Mouse (Mus musculus): ENCODE results near the gene Gpr84. TPM values are rescaled to one million over a fixed set of nuclear protein-coding genes. Genes with fewer than 3 reads are reported as not detected.

Gpr84 gene
- polyA plus RNA-seq, 1 experiment: 0.05 TPM

DNA sequence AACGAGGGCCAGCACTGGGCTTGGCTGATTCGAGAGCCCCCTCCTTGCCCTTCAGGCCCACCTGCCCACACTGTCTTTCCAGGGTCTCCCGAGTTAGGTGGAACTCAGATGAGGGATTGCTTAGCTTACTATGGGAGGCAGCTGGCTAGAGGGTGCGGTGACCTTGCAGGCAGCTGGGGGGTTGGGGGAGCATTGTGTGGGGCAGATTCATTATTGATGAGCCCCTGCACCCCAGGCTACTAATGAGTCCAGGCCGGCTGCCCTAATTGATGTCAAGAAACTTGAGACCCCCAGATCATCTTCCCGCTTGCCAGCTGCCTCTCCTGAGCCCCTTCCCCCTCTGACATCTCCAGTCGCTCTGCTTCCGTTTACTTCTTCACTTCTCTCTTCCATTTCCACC lies 31.1 kb upstream of the Gpr84 start:
- no peaks in the 10 kb centered on the region for H3K27me3 ChIP-seq (ENCODE audit: control insufficient read depth, insufficient read depth, insufficient read length)
- H3K79me2 ChIP-seq (ENCODE audit: control insufficient read depth, insufficient read depth): no peaks in the 10 kb centered on the region
- peaks cover 32% of the 10 kb centered on the region for H3K36me3 ChIP-seq (ENCODE audit: control insufficient read depth, insufficient read depth)
- no peak overlapping the region for H3K4me3 ChIP-seq
- H3ac ChIP-seq (ENCODE audit: control insufficient read depth, insufficient read length): no peak overlapping the region
- TF ChIP-seq POLR2AphosphoS2 (IDR thresholded peaks at IDR 0.05; ENCODE audit: insufficient read length, low read depth): peak; percentile 16
- TF ChIP-seq SRF (IDR thresholded peaks at IDR 0.05; ENCODE audit: control insufficient read depth, insufficient read length, low read depth): no peak
- no peak overlapping the region for H3K4me2 ChIP-seq (ENCODE audit: low read depth)

DNA sequence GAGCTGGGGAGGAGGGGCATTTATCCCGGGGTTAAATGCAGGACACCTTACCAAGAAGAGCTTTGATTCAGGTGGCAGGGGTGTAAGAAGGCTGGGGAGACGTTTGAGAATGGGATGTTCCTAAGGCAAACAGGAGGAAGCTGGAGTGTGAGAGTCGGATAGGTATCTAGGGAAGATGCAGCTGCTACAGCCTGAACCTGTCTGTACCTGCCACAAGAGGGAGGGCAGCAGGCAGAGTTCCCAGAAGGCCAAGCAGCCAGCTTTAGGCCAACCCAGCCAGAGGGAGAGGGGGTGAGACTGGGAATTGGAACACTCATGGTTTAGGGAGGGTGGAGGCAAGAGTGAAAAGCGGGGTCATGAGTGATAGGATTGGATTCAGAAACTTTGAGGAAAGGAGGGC lies 30.4 kb upstream of the Gpr84 start:
- no peak for TF ChIP-seq TCF3 (IDR thresholded peaks at IDR 0.05; ENCODE audit: insufficient read length, low read depth)
- TF ChIP-seq MYOG (IDR thresholded peaks at IDR 0.05; ENCODE audit: control insufficient read depth in 1 of 3, insufficient read depth in 1 of 3, insufficient read length in 2 of 3, low read depth in 2 of 3): no peak
- TF ChIP-seq POLR2AphosphoS2 (IDR thresholded peaks at IDR 0.05; ENCODE audit: insufficient read length, low read depth): peak; percentile 24
- Histone ChIP-seq H3K27me3 (ENCODE audit: control insufficient read depth, insufficient read depth, insufficient read length) (no peaks in the 10 kb centered on the region), H3K4me3 (no peak overlapping the region)

DNA sequence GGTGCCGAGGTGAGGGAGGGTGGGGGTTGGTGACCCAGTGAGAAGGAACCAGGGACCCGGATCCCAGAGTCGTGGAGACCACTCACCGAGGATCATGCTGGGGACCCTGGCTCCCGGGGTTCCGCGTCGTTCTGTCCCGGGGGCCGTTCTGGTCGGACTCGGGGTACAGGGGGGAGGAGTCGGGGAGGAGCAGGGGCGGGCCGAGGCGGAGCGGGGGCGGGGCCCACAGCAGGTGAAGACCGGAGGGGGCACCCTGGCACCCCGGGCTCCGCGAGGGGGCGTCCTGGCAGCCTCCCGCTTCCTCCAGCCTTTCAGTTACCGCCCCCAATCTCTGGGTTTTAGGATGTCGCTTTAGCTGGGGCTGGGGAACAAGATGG lies 29.5 kb upstream of the Gpr84 start, which contains the start of gene Zfp385a:
Gene Zfp385a (minus strand): TSS at position 133 of the 377 bp plus-strand sequence.
- TF ChIP-seq MAX (IDR thresholded peaks at IDR 0.05; ENCODE audit: low read depth) (no peak), MYOG (IDR thresholded peaks at IDR 0.05; ENCODE audit: control insufficient read depth in 1 of 3, insufficient read depth in 1 of 3, insufficient read length in 2 of 3, low read depth in 2 of 3) (no peak), CEBPB (IDR thresholded peaks at IDR 0.05; ENCODE audit: insufficient read depth, poor library complexity, severe bottlenecking) (no peak), USF1 (IDR thresholded peaks at IDR 0.05; ENCODE audit: low read depth) (no peak), E2F4 (IDR thresholded peaks at IDR 0.05; ENCODE audit: insufficient read depth) (no peak), POLR2AphosphoS2 (IDR thresholded peaks at IDR 0.05; ENCODE audit: insufficient read length, low read depth) (no peak), TCF12 (IDR thresholded peaks at IDR 0.05; ENCODE audit: insufficient read depth, poor library complexity, severe bottlenecking) (no peak), POLR2A (IDR thresholded peaks at IDR 0.05; ENCODE audit: insufficient read length, low read depth) (no peak), REST (IDR thresholded peaks at IDR 0.05; ENCODE audit: insufficient read depth, insufficient read length) (no peak), TCF3 (IDR thresholded peaks at IDR 0.05; ENCODE audit: insufficient read length, low read depth) (no peak)
- Histone ChIP-seq H3K4me2 (ENCODE audit: low read depth) (no peak within 1 kb of the TSS), H3K36me3 (ENCODE audit: control insufficient read depth, insufficient read depth) (peaks cover 16% of the 10 kb centered on the region), H3K27me3 (ENCODE audit: control insufficient read depth, insufficient read depth, insufficient read length) (no peaks in the 10 kb centered on the region), H3K79me2 (ENCODE audit: control insufficient read depth, insufficient read depth) (no peaks in the 10 kb centered on the region), H3ac (ENCODE audit: control insufficient read depth, insufficient read length) (no peak within 1 kb of the TSS), H3K4me3 (no peak within 1 kb of the TSS)

More for the DNA sequence above, 30.4 kb upstream of the Gpr84 start:
- no peak overlapping the region for H3K4me2 ChIP-seq (ENCODE audit: low read depth)
- no peak overlapping the region for H3ac ChIP-seq (ENCODE audit: control insufficient read depth, insufficient read length)
- H3K79me2 ChIP-seq (ENCODE audit: control insufficient read depth, insufficient read depth): no peaks in the 10 kb centered on the region
- H3K36me3 ChIP-seq (ENCODE audit: control insufficient read depth, insufficient read depth): peaks cover 24% of the 10 kb centered on the region

DNA sequence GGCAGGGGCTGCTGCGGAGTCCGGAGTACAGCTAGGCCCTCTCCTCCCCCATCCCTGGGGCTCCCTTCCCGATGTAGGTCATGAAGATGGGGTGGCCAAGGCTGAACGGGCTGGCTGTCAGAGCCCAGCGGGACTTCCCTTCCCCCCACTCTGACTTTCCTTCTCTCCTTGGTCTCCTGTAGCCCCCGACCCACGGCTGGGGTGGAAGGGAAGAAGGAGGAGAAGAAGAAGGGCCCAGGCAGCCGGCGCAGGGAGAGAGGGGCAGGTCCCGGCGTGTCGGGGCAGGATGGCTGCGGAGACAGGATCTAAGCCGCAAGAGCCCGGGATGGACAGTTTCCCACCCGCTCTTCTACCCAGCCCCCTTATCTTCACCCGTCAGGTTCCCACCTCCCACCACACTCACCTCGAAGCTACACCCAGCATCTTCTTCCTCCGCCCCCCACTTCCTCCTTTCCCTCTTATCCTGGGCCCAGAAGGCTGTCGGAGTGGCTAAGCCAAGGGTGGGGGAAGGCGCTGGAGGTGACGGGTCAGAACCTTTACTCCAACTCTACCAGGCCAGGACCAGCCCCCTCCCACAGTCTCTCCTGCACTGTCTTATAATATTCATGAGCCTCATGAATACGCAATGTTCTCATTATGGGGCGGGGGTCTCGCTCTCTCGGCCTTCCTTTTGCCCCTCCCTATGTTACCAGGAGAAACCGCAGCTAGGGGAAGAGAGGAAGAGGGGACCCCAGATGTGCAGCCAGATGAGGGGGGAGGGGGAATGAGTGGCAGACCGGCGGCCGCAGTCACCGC lies 29.0 kb upstream of the Gpr84 start:
- H3K27me3 ChIP-seq (ENCODE audit: control insufficient read depth, insufficient read depth, insufficient read length): no peaks in the 10 kb centered on the region

DNA sequence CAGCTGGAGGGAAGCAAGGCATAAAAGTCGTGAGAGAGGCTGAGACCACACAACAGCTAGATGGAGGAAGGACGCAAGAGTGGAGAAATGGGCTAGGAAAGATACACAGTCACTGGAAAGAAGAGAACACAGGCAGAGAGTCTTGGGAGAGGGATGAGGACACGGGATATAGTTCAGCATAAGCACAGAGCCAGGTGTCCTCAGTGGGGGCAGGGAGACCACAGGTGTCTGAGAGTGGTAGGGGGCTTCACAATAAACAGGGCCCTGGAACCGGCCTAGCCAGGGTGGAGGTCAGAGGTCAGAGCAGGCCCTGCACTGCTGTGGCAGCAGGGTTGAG lies 28.4 kb upstream of the Gpr84 start:
- Histone ChIP-seq H3K4me3 (no peak overlapping the region), H3K27me3 (ENCODE audit: control insufficient read depth, insufficient read depth, insufficient read length) (no peaks in the 10 kb centered on the region)

More for the DNA sequence above, 29.0 kb upstream of the Gpr84 start:
- no peak overlapping the region for H3ac ChIP-seq (ENCODE audit: control insufficient read depth, insufficient read length)
- no peak overlapping the region for H3K4me3 ChIP-seq
- TF ChIP-seq MYOD1 (IDR thresholded peaks at IDR 0.05; ENCODE audit: control insufficient read depth in 1 of 3, insufficient read length in 2 of 3, low read depth in 2 of 3) (no peak), POLR2A (IDR thresholded peaks at IDR 0.05; ENCODE audit: insufficient read length, low read depth) (no peak), SRF (IDR thresholded peaks at IDR 0.05; ENCODE audit: control insufficient read depth, insufficient read length, low read depth) (no peak), MYOG (IDR thresholded peaks at IDR 0.05; ENCODE audit: control insufficient read depth in 1 of 3, insufficient read depth in 1 of 3, insufficient read length in 2 of 3, low read depth in 2 of 3) (no peak), POLR2AphosphoS2 (IDR thresholded peaks at IDR 0.05; ENCODE audit: insufficient read length, low read depth) (no peak), TCF3 (IDR thresholded peaks at IDR 0.05; ENCODE audit: insufficient read length, low read depth) (no peak), MAX (IDR thresholded peaks at IDR 0.05; ENCODE audit: low read depth) (no peak), E2F4 (IDR thresholded peaks at IDR 0.05; ENCODE audit: insufficient read depth) (no peak), USF1 (IDR thresholded peaks at IDR 0.05; ENCODE audit: low read depth) (no peak), TCF12 (IDR thresholded peaks at IDR 0.05; ENCODE audit: insufficient read depth, poor library complexity, severe bottlenecking) (no peak), CEBPB (IDR thresholded peaks at IDR 0.05; ENCODE audit: insufficient read depth, poor library complexity, severe bottlenecking) (no peak), REST (IDR thresholded peaks at IDR 0.05; ENCODE audit: insufficient read depth, insufficient read length) (no peak)
- H3K36me3 ChIP-seq (ENCODE audit: control insufficient read depth, insufficient read depth): peaks cover 10% of the 10 kb centered on the region
- H3K79me2 ChIP-seq (ENCODE audit: control insufficient read depth, insufficient read depth): no peaks in the 10 kb centered on the region
- no peak overlapping the region for H3K4me2 ChIP-seq (ENCODE audit: low read depth)

More for the DNA sequence above, 28.4 kb upstream of the Gpr84 start:
- Histone ChIP-seq H3ac (ENCODE audit: control insufficient read depth, insufficient read length) (no peak overlapping the region), H3K79me2 (ENCODE audit: control insufficient read depth, insufficient read depth) (no peaks in the 10 kb centered on the region), H3K4me2 (ENCODE audit: low read depth) (no peak overlapping the region), H3K36me3 (ENCODE audit: control insufficient read depth, insufficient read depth) (peaks cover 5% of the 10 kb centered on the region)
- no peak for TF ChIP-seq POLR2A (IDR thresholded peaks at IDR 0.05; ENCODE audit: insufficient read length, low read depth)
- TF ChIP-seq REST (IDR thresholded peaks at IDR 0.05; ENCODE audit: insufficient read depth, insufficient read length): no peak
- no peak for TF ChIP-seq CEBPB (IDR thresholded peaks at IDR 0.05; ENCODE audit: insufficient read depth, poor library complexity, severe bottlenecking)
- TF ChIP-seq USF1 (IDR thresholded peaks at IDR 0.05; ENCODE audit: low read depth): no peak
- no peak for TF ChIP-seq MYOD1 (IDR thresholded peaks at IDR 0.05; ENCODE audit: control insufficient read depth in 1 of 3, insufficient read length in 2 of 3, low read depth in 2 of 3)
- TF ChIP-seq POLR2AphosphoS2 (IDR thresholded peaks at IDR 0.05; ENCODE audit: insufficient read length, low read depth): no peak
- TF ChIP-seq TCF12 (IDR thresholded peaks at IDR 0.05; ENCODE audit: insufficient read depth, poor library complexity, severe bottlenecking): no peak
